Mouse (Mus musculus): ENCODE data around the gene Rerg. TPM values are rescaled to one million over a fixed set of nuclear protein-coding genes. Genes with fewer than 3 reads are reported as not detected.

Rerg gene
- polyA plus RNA-seq, 2 experiments from 2014 or later: not detected

Other genes with a start within 250 kb of the Rerg start
- gene Erp27, start 248.3 kb downstream of the Rerg start, polyA plus RNA-seq (2017; shearing (Covaris generic)): 1 to 10 TPM; 2.9 to 3.1 TPM
- under 1 TPM; 0.05 to 0.10 TPM for gene Pde6h, start 246.7 kb downstream of the Rerg start, polyA plus RNA-seq (2017; shearing (Covaris generic))
- 1,000 to 10,000 TPM; 2,618 to 2,837 TPM for gene Arhgdib, start 228.6 kb downstream of the Rerg start, polyA plus RNA-seq (2017; shearing (Covaris generic))
- under 1 TPM in 1 of 2 experiments, not detected in 1; 0.29 TPM for gene Ptpro, start 81.8 kb upstream of the Rerg start, polyA plus RNA-seq (2017; shearing (Covaris generic))

All from CD4-positive, CD25-positive, alpha-beta regulatory T cell, adult 4 months (primary cell).